In genomic region chr12:82297196-82297595, GRCm38 (mm10) we compare ENCODE assay signal across 14 mouse cellular contexts.
"Had no signal": no experiment of that assay in that cellular context is flagged by ENCODE, and none has a peak within 500 bp of the region (broad histone marks: within the 10 kb centered on the region; RNA-seq: fewer than 3 reads in every experiment).

No protein-coding gene starts in this region.

- H3K4me2 ChIP-seq: limb, embryonic 12.5 days; midbrain, embryonic 12.5 days; stomach, embryonic 15.5 days had no signal

- DNase-seq: liver; lung, adult 2 months; lung, postnatal 14 days; right cerebral cortex, postnatal 14 days; thymus, adult 2 months; thymus, postnatal 25 days had no signal

- H3K4me1 ChIP-seq: midbrain, embryonic 12.5 days; stomach, embryonic 15.5 days had no signal

- H3K27me3 ChIP-seq: limb, embryonic 12.5 days; megakaryocyte, embryonic 14.5 days; midbrain, embryonic 12.5 days; stomach, embryonic 15.5 days had no signal

- H3K27ac ChIP-seq: kidney, postnatal 0 days; layer of hippocampus, adult 2 months; limb, embryonic 12.5 days; liver, embryonic 14.5 days; macrophage; midbrain, embryonic 12.5 days; stomach, embryonic 15.5 days had no signal

- H3K9ac ChIP-seq: limb, embryonic 12.5 days; liver, embryonic 14.5 days; midbrain, embryonic 12.5 days; stomach, embryonic 15.5 days had no signal

- H3K4me3 ChIP-seq: layer of hippocampus, adult 2 months; limb, embryonic 12.5 days; megakaryocyte, embryonic 14.5 days; midbrain, embryonic 12.5 days; stomach, embryonic 15.5 days had no signal

- H3K36me3 ChIP-seq: limb, embryonic 12.5 days; midbrain, embryonic 12.5 days; stomach, embryonic 15.5 days had no signal

- H3K9me3 ChIP-seq: limb, embryonic 12.5 days; megakaryocyte, embryonic 14.5 days; midbrain, embryonic 12.5 days; stomach, embryonic 15.5 days had no signal
